Mouse (Mus musculus) heart, adult 2 months (tissue): Measurements from ENCODE around the gene Unk. TPM values are rescaled to one million over a fixed set of nuclear protein-coding genes. Genes with fewer than 3 reads are reported as not detected.
A peak's percentile ranks its signal among the peaks of the same experiment; 100 is the strongest.

Source experiments
- DNase-seq, 2 experiments: peaks; one replicate each; pipeline ENCODE4 v3.0.0; 2021
- H3K27ac ChIP-seq: fragments of 200-600 bp; 2 replicates; pipeline ENCODE4 v1.8.1; 2022
- H3K27me3 ChIP-seq: fragments of 200-500 bp; 2 replicates; pipeline ENCODE4 v1.6.1; 2012; ENCODE audit warnings: mild to moderate bottlenecking, low read length, inconsistent platforms, mixed read lengths; ENCODE audit not compliant: control insufficient read depth, insufficient read depth
- H3K36me3 ChIP-seq: fragments of 200-500 bp; 2 replicates; pipeline ENCODE4 v1.6.1; 2012; ENCODE audit warnings: low read length, inconsistent platforms; ENCODE audit not compliant: control insufficient read depth, insufficient read depth
- H3K4me1 ChIP-seq: fragments of 200-500 bp; 2 replicates; pipeline ENCODE4 v1.6.1; 2011; ENCODE audit warnings: low read length; ENCODE audit not compliant: control insufficient read depth, insufficient read depth
- H3K4me3 ChIP-seq: fragments of 200-600 bp; 2 replicates; pipeline ENCODE4 v1.8.1; 2022
- H3K79me2 ChIP-seq: fragments of 200-500 bp; replicated peaks from 2 replicates; pipeline ENCODE4 v1.6.1; 2012; ENCODE audit warnings: mild to moderate bottlenecking, inconsistent platforms, low read length, moderate library complexity, mixed read lengths; ENCODE audit not compliant: control insufficient read depth, insufficient read depth
- H3K9ac ChIP-seq: fragments of 200-500 bp; 2 replicates; pipeline ENCODE4 v1.6.1; 2012; ENCODE audit warnings: low read depth, mild to moderate bottlenecking, control low read depth, inconsistent platforms, low read length, mixed read lengths
- CTCF ChIP-seq: fragments of 200-600 bp; IDR thresholded peaks from 2 replicates; pipeline ENCODE4 v1.8.1; 2022; ENCODE audit warnings: antibody characterized with exemption, mild to moderate bottlenecking, moderate library complexity
- EP300 ChIP-seq: fragments of 200-500 bp; IDR thresholded peaks from 2 replicates; pipeline ENCODE4 v1.6.1; 2011; ENCODE audit warnings: low read depth, low read length, control low read depth; ENCODE audit not compliant: insufficient read depth
- POLR2A ChIP-seq: fragments of 200-500 bp; IDR thresholded peaks from 2 replicates; pipeline ENCODE4 v1.6.1; 2011; ENCODE audit warnings: mild to moderate bottlenecking, low read depth, low read length, control low read depth; ENCODE audit not compliant: insufficient read depth
- WGBS: fragments of 180-500 bp; shearing (Covaris S2); methylation state at CpG from one replicate; pipeline ENCODE4 v1.1.7; 2018; 5-methylcytosine and 5-hydroxymethylcytosine counted together
- intact Hi-C: fragments of 180-260 bp; cut with DNase I; formaldehyde crosslinking; loops from one replicate; pipeline ENCODE4 v1.15.1; 2025
- polyA plus RNA-seq: library from polyadenylated mRNA; depleted of rRNA; stranded (reverse); fragments of >200 nt; gene quantifications from 2 replicates; pipeline ENCODE4 v1.2.3, GENCODE M21; 2012
- total RNA-seq, 2 experiments: library from RNA; stranded (reverse); gene quantifications; 2 replicates each; pipeline ENCODE4 v1.2.3; 2021

Unk gene
- total and polyA plus RNA-seq, 3 experiments, result 7.1 to 16.5 (median 7.9) TPM

DNA sequence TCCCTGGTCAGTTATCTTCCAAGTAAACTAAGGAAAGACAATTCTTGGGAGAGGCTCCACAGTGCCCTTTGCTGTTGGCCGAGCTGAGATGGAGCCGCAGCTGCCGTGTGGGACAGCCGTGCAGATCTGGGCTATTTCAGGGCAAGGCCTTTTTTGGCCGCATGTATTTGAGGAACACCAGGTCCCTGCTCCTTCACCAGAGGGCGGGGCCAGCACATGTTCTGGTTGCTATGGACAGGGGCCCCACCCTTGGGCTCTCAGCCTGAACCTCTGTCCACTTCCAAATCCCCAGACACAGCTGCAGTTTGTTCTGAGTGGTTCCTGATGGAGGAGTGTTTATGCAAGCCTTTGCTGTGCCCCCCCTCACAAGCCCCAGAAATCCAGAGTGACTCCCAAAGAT, 70.3 kb downstream of the Unk start:
- Histone ChIP-seq H3K4me1 (peaks cover 50% of the 10 kb centered on the region), H3K9ac (peak overlapping the region; percentile 23), H3K36me3 (peaks cover 27% of the 10 kb centered on the region), H3K27me3 (no peaks in the 10 kb centered on the region), H3K79me2 (no peaks in the 10 kb centered on the region), H3K27ac (peak overlapping the region; percentile 97), H3K4me3 (no peak overlapping the region)
- peak; percentile 78 for TF ChIP-seq POLR2A
- TF ChIP-seq EP300, result peak; percentile 92
- TF ChIP-seq CTCF, result no peak
- intact Hi-C loops, result no loop called here
- 6% methylated on average over 6 of the region's 6 CpGs for WGBS
- peak; percentile 87 to 93 for DNase-seq

DNA sequence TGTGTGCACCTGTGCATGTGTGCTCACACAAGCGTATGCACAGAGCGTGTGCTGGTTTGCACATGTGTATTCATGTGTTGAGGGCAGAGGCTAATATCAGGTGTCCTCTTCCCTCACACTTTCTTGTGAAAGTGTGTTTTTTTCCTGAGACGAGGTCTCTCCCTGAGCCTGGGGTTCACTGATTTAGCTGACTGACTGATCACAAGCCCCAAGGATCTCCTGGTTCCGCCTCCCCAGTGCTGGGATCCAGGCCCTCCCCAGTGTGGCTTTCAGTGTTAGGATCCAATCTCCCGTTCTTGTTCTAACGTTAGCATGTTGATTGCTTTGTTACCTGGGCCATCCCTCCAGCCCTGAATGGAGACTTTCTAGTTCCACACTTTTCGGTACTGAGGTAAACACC, 70.7 kb downstream of the Unk start:
- intact Hi-C loops, result no loop called here
- Histone ChIP-seq H3K27ac (peak overlapping the region; percentile 97), H3K36me3 (peaks cover 27% of the 10 kb centered on the region), H3K9ac (peak overlapping the region; percentile 23), H3K79me2 (no peaks in the 10 kb centered on the region), H3K27me3 (no peaks in the 10 kb centered on the region), H3K4me3 (no peak overlapping the region), H3K4me1 (peaks cover 50% of the 10 kb centered on the region)
- no peak for DNase-seq
- no peak for TF ChIP-seq EP300
- TF ChIP-seq POLR2A, result no peak
- TF ChIP-seq CTCF, result no peak
- WGBS, result 57% methylated on average over 7 of the region's 7 CpGs

DNA sequence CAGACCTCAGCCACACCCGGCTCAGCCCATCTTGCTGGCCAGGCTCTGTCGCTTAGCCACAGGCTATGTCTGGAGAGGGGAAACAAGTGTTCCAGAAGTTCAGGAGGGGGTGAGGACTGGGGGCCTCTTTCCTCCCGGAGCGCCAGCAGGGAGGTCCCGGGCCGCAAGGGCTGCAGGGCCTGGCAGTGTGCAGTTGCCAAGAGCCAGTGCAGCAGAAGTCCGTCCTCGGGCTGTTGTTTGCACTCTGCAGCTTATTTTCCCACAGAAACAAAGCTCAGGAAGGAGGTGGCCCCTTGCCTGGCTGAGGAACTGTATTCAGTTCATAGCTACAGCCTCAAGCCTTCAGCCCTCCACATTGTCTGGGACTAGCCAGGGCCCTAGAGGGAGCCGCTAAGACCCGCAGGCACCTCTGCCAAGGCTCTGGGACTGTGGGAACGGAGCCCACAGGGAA, 71.8 kb downstream of the Unk start:
- peak; percentile 82 to 88 for DNase-seq
- 12% methylated on average over 11 of the region's 11 CpGs for WGBS
- Histone ChIP-seq H3K9ac (peak overlapping the region; percentile 55), H3K79me2 (no peaks in the 10 kb centered on the region), H3K36me3 (peaks cover 27% of the 10 kb centered on the region), H3K4me3 (no peak overlapping the region), H3K4me1 (peaks cover 52% of the 10 kb centered on the region), H3K27ac (peak overlapping the region; percentile 97), H3K27me3 (no peaks in the 10 kb centered on the region)
- intact Hi-C loops, result no loop called here
- TF ChIP-seq EP300 (no peak; the same call in 1 of the 2 replicates), CTCF (peak; percentile 17; the same call in 1 of the 2 replicates), POLR2A (0 out of 2 replicates have a peak, but pooled peaks have one; percentile 38)

DNA sequence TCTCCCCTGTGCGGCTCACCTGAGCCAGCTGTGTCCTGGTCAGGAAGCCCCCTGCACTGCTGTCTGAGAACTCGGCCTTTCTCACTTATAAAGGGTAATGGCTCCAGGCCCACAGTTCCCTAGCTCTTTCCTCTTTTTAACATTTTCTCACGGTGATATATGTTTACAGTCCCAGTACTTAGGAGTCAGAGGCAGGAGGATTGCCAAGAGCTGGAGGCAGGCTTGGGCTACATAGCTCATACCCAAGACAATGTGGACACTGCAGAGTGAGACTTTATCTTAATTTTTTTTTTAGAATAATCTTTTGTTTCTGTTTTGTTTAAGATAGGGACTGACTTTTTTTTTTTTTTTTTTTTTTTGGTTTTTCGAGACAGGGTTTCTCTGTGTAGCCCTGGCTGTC, 72.3 kb downstream of the Unk start:
- no peak for DNase-seq
- Histone ChIP-seq H3K36me3 (peaks cover 27% of the 10 kb centered on the region), H3K27me3 (no peaks in the 10 kb centered on the region), H3K9ac (peak overlapping the region; percentile 23; the same call in 1 of the 2 replicates), H3K79me2 (no peaks in the 10 kb centered on the region), H3K4me3 (no peak overlapping the region), H3K4me1 (peaks cover 52% of the 10 kb centered on the region), H3K27ac (peak overlapping the region; percentile 97)
- TF ChIP-seq CTCF (no peak), POLR2A (no peak), EP300 (no peak)
- WGBS, result 29% methylated on average over 3 of the region's 4 CpGs
- intact Hi-C loops, result no loop called here

DNA sequence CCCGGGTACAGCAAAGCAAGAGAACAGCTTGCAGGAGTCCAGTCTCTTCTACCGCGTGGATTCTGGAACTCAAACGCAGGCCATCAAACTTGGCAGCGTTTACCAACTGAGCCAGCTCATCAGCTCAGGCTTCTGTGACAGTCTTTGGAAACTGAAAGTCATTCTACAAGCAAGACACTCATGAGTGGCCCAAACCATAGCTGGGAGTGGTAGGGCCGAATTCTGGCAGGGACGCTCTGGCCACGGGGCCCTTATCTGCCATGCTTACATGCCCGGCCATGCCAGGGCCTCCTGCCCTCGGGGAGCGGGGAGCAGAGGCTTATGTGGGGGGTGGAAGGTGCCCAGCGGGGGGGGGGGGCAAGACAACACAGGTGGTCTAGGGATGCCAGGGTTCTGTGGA, 73.5 kb downstream of the Unk start:
- peaks cover 27% of the 10 kb centered on the region for H3K36me3 ChIP-seq
- WGBS, result 14% methylated on average over 12 of the region's 12 CpGs
- TF ChIP-seq POLR2A (no peak), EP300 (no peak), CTCF (no peak)
- intact Hi-C loops, result no loop called here
- H3K27me3 ChIP-seq, result no peaks in the 10 kb centered on the region
- peak overlapping the region; percentile 97 for H3K27ac ChIP-seq
- no peak overlapping the region; the same call in 1 of the 2 replicates for H3K4me3 ChIP-seq
- peaks cover 52% of the 10 kb centered on the region for H3K4me1 ChIP-seq
- no peaks in the 10 kb centered on the region for H3K79me2 ChIP-seq
- H3K9ac ChIP-seq, result peak overlapping the region; percentile 46; the same call in 1 of the 2 replicates
- DNase-seq, result peak; percentile 55 to 59

DNA sequence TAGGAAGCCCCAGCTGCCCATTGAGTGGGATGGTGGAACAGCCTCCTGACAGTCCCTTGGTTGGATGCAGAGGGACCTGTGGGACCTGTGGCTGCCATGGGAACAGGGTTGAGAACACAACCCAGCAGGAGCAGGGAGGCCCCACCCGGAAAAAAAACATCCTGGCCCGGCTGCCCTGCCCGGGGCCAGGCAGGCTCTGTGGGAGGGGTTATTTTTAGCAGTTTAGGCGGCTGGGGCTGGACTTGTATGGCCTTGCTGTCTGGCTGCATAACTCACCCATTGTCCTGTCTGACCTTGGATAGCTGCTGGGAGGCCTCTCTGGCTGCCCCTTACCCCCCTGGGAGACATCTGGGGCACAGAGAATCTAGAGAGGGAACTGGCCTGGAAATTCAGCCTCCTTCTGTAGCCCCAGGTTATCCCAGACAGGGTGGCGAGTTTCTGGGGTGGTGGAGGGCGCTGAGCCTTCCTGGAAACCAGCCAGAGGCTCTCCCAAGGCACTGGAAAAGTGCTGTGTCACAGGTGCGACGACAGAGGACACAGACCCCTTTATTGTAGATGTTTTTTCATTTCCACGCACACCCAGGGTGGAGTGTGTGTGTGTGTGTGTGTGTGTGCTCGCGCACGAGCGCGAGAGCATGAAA, 74.0 kb downstream of the Unk start:
- WGBS, result 19% methylated on average over 14 of the region's 14 CpGs
- Histone ChIP-seq H3K27me3 (no peaks in the 10 kb centered on the region), H3K4me3 (no peak overlapping the region; the same call in 1 of the 2 replicates), H3K79me2 (no peaks in the 10 kb centered on the region), H3K4me1 (peaks cover 50% of the 10 kb centered on the region), H3K9ac (peak overlapping the region; percentile 4), H3K27ac (peak overlapping the region; percentile 97), H3K36me3 (peaks cover 27% of the 10 kb centered on the region)
- intact Hi-C loops, result no loop called here
- DNase-seq, result peak; percentile 80 to 90
- no peak for TF ChIP-seq CTCF
- peak; percentile 43; the same call in 1 of the 2 replicates for TF ChIP-seq POLR2A
- TF ChIP-seq EP300, result peak; percentile 81
